Comparison of ENCODE assay signal across 21 mouse cellular contexts in genomic region chr1:166089337-166089736, GRCm38 (mm10). TPM values are rescaled to one million over a fixed set of nuclear protein-coding genes. Genes with fewer than 3 reads are reported as not detected.
DNase-seq lines count a peak whose midpoint lies in the region; ATAC-seq and TF ChIP-seq lines count a peak whose summit lies in the region.
"Had no signal": no experiment of that assay in that cellular context is flagged by ENCODE, and none has a peak within 500 bp of the region (broad histone marks: within the 10 kb centered on the region; RNA-seq: fewer than 3 reads in every experiment).

No protein-coding gene starts in this region.

- H3K27me3 ChIP-seq in hindbrain, embryonic 13.5 days = no peaks in the 10 kb centered on the region
- no peaks in the 10 kb centered on the region for H3K27me3 ChIP-seq in hindbrain, embryonic 16.5 days (replicated peaks; ENCODE audit: control insufficient read depth, insufficient read depth, low read length)
- H3K27me3 ChIP-seq in midbrain, embryonic 12.5 days = no peaks in the 10 kb centered on the region
- H3K27me3 ChIP-seq in midbrain, embryonic 16.5 days (ENCODE audit: control insufficient read depth, insufficient read depth, low read depth, low read length) = no peaks in the 10 kb centered on the region
- no peaks in the 10 kb centered on the region for H3K27me3 ChIP-seq in midbrain, embryonic 13.5 days
- H3K27me3 ChIP-seq in liver, postnatal 0 days (ENCODE audit: insufficient read depth, low read length) = no peaks in the 10 kb centered on the region
- H3K27me3 ChIP-seq: CH12.LX; embryonic facial prominence, embryonic 15.5 days; forebrain, embryonic 15.5 days had no signal

- H3K9me3 ChIP-seq in hindbrain, embryonic 13.5 days = no peaks in the 10 kb centered on the region
- no peaks in the 10 kb centered on the region for H3K9me3 ChIP-seq in hindbrain, embryonic 16.5 days (ENCODE audit: control insufficient read depth, low read length)
- H3K9me3 ChIP-seq in midbrain, embryonic 12.5 days = no peaks in the 10 kb centered on the region
- H3K9me3 ChIP-seq in midbrain, embryonic 16.5 days (replicated peaks; ENCODE audit: control insufficient read depth, low read length, poor library complexity, severe bottlenecking) = no peaks in the 10 kb centered on the region
- no peaks in the 10 kb centered on the region for H3K9me3 ChIP-seq in midbrain, embryonic 13.5 days
- no peaks in the 10 kb centered on the region for H3K9me3 ChIP-seq in liver, postnatal 0 days (ENCODE audit: low read length)
- H3K9me3 ChIP-seq: embryonic facial prominence, embryonic 15.5 days; forebrain, embryonic 15.5 days had no signal

- H3K36me3 ChIP-seq in hindbrain, embryonic 13.5 days = no peaks in the 10 kb centered on the region
- no peaks in the 10 kb centered on the region for H3K36me3 ChIP-seq in hindbrain, embryonic 16.5 days (ENCODE audit: control insufficient read depth, insufficient read depth, low read length)
- H3K36me3 ChIP-seq in midbrain, embryonic 12.5 days = no peaks in the 10 kb centered on the region
- H3K36me3 ChIP-seq in midbrain, embryonic 16.5 days (ENCODE audit: control insufficient read depth, insufficient read depth, low read length) = no peaks in the 10 kb centered on the region
- H3K36me3 ChIP-seq in midbrain, embryonic 13.5 days = no peaks in the 10 kb centered on the region
- H3K36me3 ChIP-seq in liver, postnatal 0 days (replicated peaks; ENCODE audit: insufficient read depth, low read length) = no peaks in the 10 kb centered on the region
- H3K36me3 ChIP-seq: embryonic facial prominence, embryonic 15.5 days; forebrain, embryonic 15.5 days had no signal

- ATAC-seq in hindbrain, embryonic 13.5 days (ENCODE audit: low FRiP score) = no peak
- ATAC-seq in hindbrain, embryonic 16.5 days = no peak
- no peak for ATAC-seq in midbrain, embryonic 12.5 days (ENCODE audit: low FRiP score, low read depth)
- ATAC-seq in midbrain, embryonic 16.5 days = no peak
- ATAC-seq in midbrain, embryonic 13.5 days = no peak
- ATAC-seq in erythroid progenitor cell, adult 5-6 weeks (replicated peaks; ENCODE audit: low FRiP score, poor library complexity, severe bottlenecking) = no peak
- ATAC-seq in liver, postnatal 0 days = no peak
- ATAC-seq: activated CD4-positive, CD25-positive, alpha-beta regulatory T cell, adult 4 months; forebrain, embryonic 15.5 days; Patski had no signal

- peaks cover 15% of the 10 kb centered on the region for H3K4me1 ChIP-seq in hindbrain, embryonic 13.5 days (replicated peaks)
- H3K4me1 ChIP-seq in hindbrain, embryonic 16.5 days (ENCODE audit: control insufficient read depth, insufficient read depth, low read depth, low read length) = no peaks in the 10 kb centered on the region
- peaks cover 7% of the 10 kb centered on the region; the same call in 1 of the 2 replicates for H3K4me1 ChIP-seq in midbrain, embryonic 12.5 days
- peaks cover 4% of the 10 kb centered on the region; the same call in 1 of the 2 replicates for H3K4me1 ChIP-seq in midbrain, embryonic 16.5 days (ENCODE audit: control insufficient read depth, insufficient read depth, low read length)
- H3K4me1 ChIP-seq in midbrain, embryonic 13.5 days (replicated peaks) = peaks cover 22% of the 10 kb centered on the region
- no peaks in the 10 kb centered on the region for H3K4me1 ChIP-seq in liver, postnatal 0 days (ENCODE audit: insufficient read depth)
- H3K4me1 ChIP-seq: embryonic facial prominence, embryonic 15.5 days; forebrain, embryonic 15.5 days had no signal

- no peak for DNase-seq in liver, postnatal 0 days
- DNase-seq: cerebellum, adult 18-20 months; cerebellum, adult 9-11 months; gastrocnemius, postnatal 36 days; heart, postnatal 10 days; heart, postnatal 4 days had no signal

- 70% methylated on average over 3 of the region's 3 CpGs for WGBS in hindbrain, embryonic 13.5 days
- WGBS in hindbrain, embryonic 16.5 days = 75% methylated on average over 3 of the region's 3 CpGs
- 74% methylated on average over 3 of the region's 3 CpGs for WGBS in midbrain, embryonic 12.5 days
- 74% methylated on average over 3 of the region's 3 CpGs for WGBS in midbrain, embryonic 16.5 days
- WGBS in midbrain, embryonic 13.5 days = 73% methylated on average over 3 of the region's 3 CpGs
- 48% methylated on average over 3 of the region's 3 CpGs for WGBS in liver, postnatal 0 days (ENCODE audit: insufficient replicate concordance)

- no peak overlapping the region for H3K4me3 ChIP-seq in hindbrain, embryonic 13.5 days
- no peak overlapping the region for H3K4me3 ChIP-seq in hindbrain, embryonic 16.5 days (ENCODE audit: low read length)
- H3K4me3 ChIP-seq in midbrain, embryonic 12.5 days = no peak overlapping the region
- no peak overlapping the region for H3K4me3 ChIP-seq in midbrain, embryonic 16.5 days (ENCODE audit: low read depth, low read length)
- no peak overlapping the region for H3K4me3 ChIP-seq in midbrain, embryonic 13.5 days (replicated peaks)
- no peak overlapping the region for H3K4me3 ChIP-seq in liver, postnatal 0 days (ENCODE audit: low read depth, low read length)
- H3K4me3 ChIP-seq: embryonic facial prominence, embryonic 15.5 days; erythroblast, embryonic 14.5 days; forebrain, embryonic 15.5 days had no signal

- no peak for TF ChIP-seq EP300 in liver, postnatal 0 days (IDR thresholded peaks at IDR 0.05; ENCODE audit: low read depth)

- peak overlapping the region; percentile 67; the same call in 1 of the 2 replicates for H3K27ac ChIP-seq in hindbrain, embryonic 13.5 days
- H3K27ac ChIP-seq in hindbrain, embryonic 16.5 days (ENCODE audit: low read depth, low read length) = no peak overlapping the region
- peak overlapping the region; percentile 60; the same call in 1 of the 2 replicates for H3K27ac ChIP-seq in midbrain, embryonic 12.5 days (replicated peaks)
- no peak overlapping the region for H3K27ac ChIP-seq in midbrain, embryonic 16.5 days (ENCODE audit: low read length)
- H3K27ac ChIP-seq in midbrain, embryonic 13.5 days = peak overlapping the region; percentile 64; the same call in 1 of the 2 replicates
- H3K27ac ChIP-seq in liver, postnatal 0 days (ENCODE audit: low read depth) = no peak overlapping the region
- H3K27ac ChIP-seq: embryonic facial prominence, embryonic 15.5 days; forebrain, embryonic 15.5 days had no signal

- H3K4me2 ChIP-seq in hindbrain, embryonic 13.5 days = no peak overlapping the region
- no peak overlapping the region for H3K4me2 ChIP-seq in hindbrain, embryonic 16.5 days (ENCODE audit: low read length)
- H3K4me2 ChIP-seq in midbrain, embryonic 12.5 days (replicated peaks) = no peak overlapping the region
- H3K4me2 ChIP-seq in midbrain, embryonic 16.5 days (ENCODE audit: low read length) = no peak overlapping the region
- no peak overlapping the region for H3K4me2 ChIP-seq in midbrain, embryonic 13.5 days (replicated peaks)
- H3K4me2 ChIP-seq in liver, postnatal 0 days (ENCODE audit: low read depth, low read length) = no peak overlapping the region
- H3K4me2 ChIP-seq: embryonic facial prominence, embryonic 15.5 days; forebrain, embryonic 15.5 days had no signal

- no peak for TF ChIP-seq CTCF in liver, postnatal 0 days (IDR thresholded peaks at IDR 0.05; ENCODE audit: low read depth)

- H3K9ac ChIP-seq in hindbrain, embryonic 13.5 days = no peak overlapping the region
- H3K9ac ChIP-seq in hindbrain, embryonic 16.5 days (ENCODE audit: low read depth, low read length) = no peak overlapping the region
- no peak overlapping the region for H3K9ac ChIP-seq in midbrain, embryonic 12.5 days (replicated peaks)
- no peak overlapping the region for H3K9ac ChIP-seq in midbrain, embryonic 16.5 days (ENCODE audit: low read depth, low read length)
- H3K9ac ChIP-seq in midbrain, embryonic 13.5 days (replicated peaks) = no peak overlapping the region
- H3K9ac ChIP-seq in liver, postnatal 0 days (replicated peaks) = no peak overlapping the region
- H3K9ac ChIP-seq: embryonic facial prominence, embryonic 15.5 days; forebrain, embryonic 15.5 days had no signal

RNA-seq across cellular contexts. Expression of gene Dusp27, which starts 38.4 kb away (rescaled TPM):
- 1.2 and 1.6 TPM in 2 replicates for polyA plus RNA-seq in hindbrain, embryonic 13.5 days (2015; fragmentation: Nextera tagmentation; extraction: Ambion mirVana)
- 1.1 and 1.9 TPM in 2 replicates for polyA plus RNA-seq in hindbrain, embryonic 16.5 days (2015; fragmentation: Nextera tagmentation; extraction: Ambion mirVana)
- 3.0 TPM in 2 replicates for polyA plus RNA-seq in midbrain, embryonic 12.5 days (2016; fragmentation: Nextera tagmentation; extraction: Ambion mirVana)
- 1.2 and 1.3 TPM in 2 replicates for polyA plus RNA-seq in midbrain, embryonic 16.5 days (2015; fragmentation: Nextera tagmentation; extraction: Ambion mirVana)
- polyA plus RNA-seq in midbrain, embryonic 13.5 days (2015; fragmentation: Nextera tagmentation; extraction: Ambion mirVana) = 1.2 and 1.3 TPM in 2 replicates
- not detected in 2 replicates for total RNA-seq in erythroid progenitor cell, adult 5-6 weeks (2015; ENCODE audit: low replicate concordance)
- not detected in 2 replicates for total RNA-seq in erythroid progenitor cell, adult 5-6 weeks (2017; ENCODE audit: low replicate concordance)
- 0.04 and 0.20 TPM in 2 replicates for polyA plus RNA-seq in liver, postnatal 0 days (2015; fragmentation: Nextera tagmentation; extraction: Ambion mirVana)
- total RNA-seq: adrenal gland, adult 18-20 months; adrenal gland, postnatal 25 days; CH12.LX had no signal
- polyA plus RNA-seq: activated CD4-positive, CD25-positive, alpha-beta regulatory T cell, adult 4 months; erythroblast, embryonic 14.5 days; Patski had no signal

RNA-seq across cellular contexts. Expression of gene Gpa33, which starts 40.7 kb away (rescaled TPM):
- polyA plus RNA-seq in hindbrain, embryonic 13.5 days (2015; fragmentation: Nextera tagmentation; extraction: Ambion mirVana) = 0.14 TPM in 1 of 2 replicates, not detected in the other
- polyA plus RNA-seq in hindbrain, embryonic 16.5 days (2015; fragmentation: Nextera tagmentation; extraction: Ambion mirVana) = not detected in 2 replicates
- polyA plus RNA-seq in midbrain, embryonic 12.5 days (2016; fragmentation: Nextera tagmentation; extraction: Ambion mirVana) = 0.10 and 0.29 TPM in 2 replicates
- polyA plus RNA-seq in midbrain, embryonic 16.5 days (2015; fragmentation: Nextera tagmentation; extraction: Ambion mirVana) = 0.08 TPM in 1 of 2 replicates, not detected in the other
- 0.17 TPM in 1 of 2 replicates, not detected in the other for polyA plus RNA-seq in midbrain, embryonic 13.5 days (2015; fragmentation: Nextera tagmentation; extraction: Ambion mirVana)
- total RNA-seq in erythroid progenitor cell, adult 5-6 weeks (2015; ENCODE audit: low replicate concordance) = not detected in 2 replicates
- not detected in 2 replicates for total RNA-seq in erythroid progenitor cell, adult 5-6 weeks (2017; ENCODE audit: low replicate concordance)
- not detected in 2 replicates for polyA plus RNA-seq in liver, postnatal 0 days (2015; fragmentation: Nextera tagmentation; extraction: Ambion mirVana)
- total RNA-seq: gastrocnemius, adult 8-10 months; gastrocnemius, postnatal 36 days; heart, postnatal 10 days; heart, postnatal 4 days had no signal
- polyA plus RNA-seq: activated CD4-positive, CD25-positive, alpha-beta regulatory T cell, adult 4 months; erythroblast, embryonic 14.5 days; forebrain, embryonic 15.5 days; Patski had no signal

Comparison
In these comparisons a context has a peak if more than half of its experiments do, and no peak if none do; other contexts are left out.
1. H3K27ac ChIP-seq: peak in hindbrain, embryonic 13.5 days (single experiment), midbrain, embryonic 12.5 days (single experiment) and midbrain, embryonic 13.5 days (single experiment); none in hindbrain, embryonic 16.5 days (single experiment), midbrain, embryonic 16.5 days (single experiment) and liver, postnatal 0 days (single experiment).